Mouse (Mus musculus) effector memory CD4-positive, alpha-beta T cell, adult 5 months (primary cell): ENCODE measurements around the gene 1110004F10Rik. TPM values are rescaled to one million over a fixed set of nuclear protein-coding genes. Genes with fewer than 3 reads are reported as not detected.

Source experiments
- polyA plus RNA-seq: library from polyadenylated mRNA; unstranded; fragments of 100-300 nt; shearing (Covaris generic); gene quantifications from one replicate; pipeline ENCODE4 v1.2.1, GENCODE M21; 2017

Gene 1110004F10Rik
- 156 TPM for polyA plus RNA-seq

DNA sequence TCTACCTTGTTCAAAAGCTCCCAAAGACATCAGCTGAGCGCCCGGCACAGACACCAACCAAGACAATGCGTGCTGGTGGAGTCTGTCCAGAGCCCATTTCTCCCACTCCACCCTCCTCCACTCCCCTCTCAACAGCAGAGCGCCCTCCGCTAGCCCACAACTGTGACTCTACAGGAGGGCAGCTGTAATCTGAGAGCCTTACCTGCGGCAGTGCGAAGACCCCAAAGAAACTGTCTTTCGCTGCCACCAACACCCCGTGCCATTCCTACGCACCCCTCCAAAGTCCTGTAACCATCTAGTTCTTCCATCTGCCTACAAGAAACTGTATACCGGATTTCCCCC is at the start of gene 1110004F10Rik:
1110004F10Rik (plus strand) TSS at position 202 of the 342 bp plus-strand sequence.

DNA sequence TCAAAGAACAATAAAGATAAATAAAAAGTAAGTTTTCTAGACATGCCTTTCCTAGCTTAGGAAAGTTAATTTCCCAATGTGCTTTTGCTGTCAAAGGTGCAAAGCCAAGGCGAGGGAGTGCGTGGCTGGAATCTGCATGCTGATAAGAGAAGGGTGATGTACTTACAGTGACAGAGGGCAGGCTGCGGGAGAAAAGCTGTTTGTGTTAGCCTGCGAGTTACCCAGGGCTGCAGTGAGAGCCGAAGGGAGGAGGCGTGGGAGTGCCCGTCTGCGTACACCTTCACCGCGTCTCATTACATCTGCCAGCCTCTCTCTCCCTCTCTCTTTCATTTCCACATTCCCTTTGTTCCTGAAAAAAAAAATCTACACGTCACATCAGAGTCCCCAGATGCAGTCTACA is 686 bp upstream of the 1110004F10Rik start, which contains the start of gene Sox6:
Sox6 (minus strand) TSS at position 286 of the 400 bp plus-strand sequence.

DNA sequence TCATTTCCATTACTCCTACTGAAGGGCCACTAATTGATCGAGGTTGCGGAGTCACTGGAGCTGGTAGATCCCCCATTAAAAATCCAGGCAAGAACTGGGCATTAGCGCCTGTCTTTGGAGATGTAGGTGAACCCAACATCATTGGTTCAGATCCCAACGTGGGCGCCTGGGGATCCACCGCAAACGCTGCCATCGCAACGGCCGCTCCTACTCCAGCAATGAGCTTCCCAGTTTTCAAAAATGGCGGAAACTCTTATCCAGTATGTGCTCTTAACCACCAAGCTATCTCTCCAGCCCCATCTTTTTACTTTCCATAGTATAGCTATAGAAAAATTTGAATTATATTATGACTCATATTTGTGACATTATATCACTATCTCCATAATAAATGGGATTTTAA is 45.2 kb downstream of the 1110004F10Rik start, which contains the start of gene Gm4353:
Gm4353 (minus strand) TSS at position 270 of the 400 bp plus-strand sequence.

Other genes starting within 250 kb of the 1110004F10Rik start
- not detected for gene Sox6, start 601 bp upstream of the 1110004F10Rik start, polyA plus RNA-seq
- 0.51 TPM for gene Gm4353, start 45.2 kb downstream of the 1110004F10Rik start, polyA plus RNA-seq